Mouse (Mus musculus) embryo, embryonic 10.5 days (tissue): ENCODE results near the gene Ccdc3.

Experiments
- DNase-seq: peaks from one replicate; pipeline ENCODE4 v3.0.0-alpha.2; 2015; ENCODE audit warnings: low spot score

Gene Ccdc3

DNA sequence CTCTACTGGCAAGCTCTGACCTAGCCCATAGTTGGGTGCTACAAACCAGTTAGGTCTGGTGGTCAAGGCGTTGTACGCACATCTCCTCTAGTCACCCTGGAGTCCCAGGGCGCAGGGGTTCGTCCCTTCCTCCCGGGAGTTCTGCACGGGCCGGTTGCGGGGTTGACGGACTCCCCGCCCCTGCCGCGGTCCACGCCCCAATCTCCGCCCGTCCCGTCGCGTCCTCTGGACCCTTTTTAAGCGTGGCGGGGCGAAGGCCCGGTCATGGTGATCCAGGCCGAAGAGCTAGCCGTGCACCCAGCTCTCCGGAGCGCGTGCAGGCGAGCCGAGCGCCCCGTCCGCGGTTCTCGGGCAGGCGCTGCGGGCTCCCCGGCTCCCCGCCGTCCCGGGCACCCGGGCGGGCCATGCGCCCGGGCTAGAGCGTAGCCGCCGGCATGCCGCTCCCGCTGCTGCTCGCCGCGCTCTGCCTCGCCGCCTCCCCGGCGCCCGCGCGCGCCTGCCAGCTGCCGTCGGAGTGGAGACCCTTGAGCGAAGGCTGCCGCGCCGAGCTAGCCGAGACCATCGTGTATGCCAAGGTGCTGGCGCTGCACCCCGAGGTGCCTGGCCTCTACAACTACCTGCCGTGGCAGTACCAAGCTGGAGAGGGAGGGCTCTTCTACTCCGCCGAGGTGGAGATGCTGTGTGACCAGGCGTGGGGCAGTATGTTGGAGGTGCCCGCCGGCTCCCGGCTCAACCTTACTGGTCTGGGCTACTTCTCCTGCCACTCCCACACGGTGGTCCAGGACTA lies at the start of gene Ccdc3:
TSS of gene Ccdc3 (plus strand) at position 277 of the 787 bp plus-strand sequence.
- DNase-seq: peak; percentile 47

DNA sequence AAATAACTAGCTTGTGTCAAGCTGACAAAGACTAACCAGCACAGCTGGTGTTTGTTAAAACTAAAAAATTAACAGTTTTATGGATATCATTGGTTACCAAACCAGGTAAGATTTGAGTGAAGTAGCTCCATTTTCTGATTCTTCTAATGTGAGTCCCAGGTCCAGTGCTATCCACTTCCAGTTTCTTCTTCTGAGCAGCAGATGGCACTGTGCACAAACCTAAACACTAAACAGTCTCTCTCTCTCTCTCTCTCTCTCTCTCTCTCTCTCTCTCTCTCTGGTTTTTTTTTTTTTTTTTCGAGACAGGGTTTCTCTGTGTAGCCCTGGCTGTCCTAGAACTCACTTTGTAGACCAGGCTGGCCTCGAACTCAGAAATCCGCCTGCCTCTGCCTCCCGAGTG lies 47.2 kb upstream of the Ccdc3 start:
- peak; percentile 62 for DNase-seq

DNA sequence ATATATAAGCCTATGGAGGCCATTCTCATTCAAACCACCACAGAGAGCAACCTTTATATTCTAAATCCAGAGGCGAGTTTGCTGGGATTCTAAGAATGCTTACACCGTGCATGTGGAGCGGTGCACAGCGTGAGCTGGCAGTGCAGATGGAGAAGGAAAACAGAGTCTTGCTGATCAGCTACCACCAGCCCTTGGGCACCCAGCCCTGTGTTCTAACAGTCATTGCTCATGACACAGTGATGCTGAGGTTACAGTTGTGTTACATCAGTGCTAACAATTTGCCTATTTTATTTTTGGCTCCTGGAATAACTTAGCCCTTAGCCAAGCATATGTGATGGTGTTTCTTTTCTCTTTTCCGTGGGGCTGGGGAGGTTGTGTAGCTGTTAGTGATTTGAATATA lies 42.7 kb upstream of the Ccdc3 start:
- DNase-seq: no peak

DNA sequence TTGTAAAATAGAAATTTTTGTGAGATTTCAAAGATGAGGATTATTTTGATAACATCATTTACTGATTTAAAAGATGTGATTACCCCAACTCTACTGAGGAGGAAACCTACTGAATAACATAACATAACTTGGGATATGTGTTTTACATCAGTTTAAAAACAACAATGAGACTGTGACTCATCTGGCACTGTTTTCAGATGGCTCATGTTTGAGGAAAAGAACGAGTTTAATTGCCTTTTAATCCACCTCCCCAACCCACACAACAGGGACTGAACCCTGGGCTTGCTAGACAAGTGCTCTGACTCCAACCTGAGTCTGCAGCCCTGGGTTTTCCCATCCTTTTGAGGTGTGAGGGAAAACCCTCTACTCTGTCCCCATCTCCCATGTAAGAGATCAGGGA lies 42.3 kb upstream of the Ccdc3 start:
- no peak for DNase-seq

DNA sequence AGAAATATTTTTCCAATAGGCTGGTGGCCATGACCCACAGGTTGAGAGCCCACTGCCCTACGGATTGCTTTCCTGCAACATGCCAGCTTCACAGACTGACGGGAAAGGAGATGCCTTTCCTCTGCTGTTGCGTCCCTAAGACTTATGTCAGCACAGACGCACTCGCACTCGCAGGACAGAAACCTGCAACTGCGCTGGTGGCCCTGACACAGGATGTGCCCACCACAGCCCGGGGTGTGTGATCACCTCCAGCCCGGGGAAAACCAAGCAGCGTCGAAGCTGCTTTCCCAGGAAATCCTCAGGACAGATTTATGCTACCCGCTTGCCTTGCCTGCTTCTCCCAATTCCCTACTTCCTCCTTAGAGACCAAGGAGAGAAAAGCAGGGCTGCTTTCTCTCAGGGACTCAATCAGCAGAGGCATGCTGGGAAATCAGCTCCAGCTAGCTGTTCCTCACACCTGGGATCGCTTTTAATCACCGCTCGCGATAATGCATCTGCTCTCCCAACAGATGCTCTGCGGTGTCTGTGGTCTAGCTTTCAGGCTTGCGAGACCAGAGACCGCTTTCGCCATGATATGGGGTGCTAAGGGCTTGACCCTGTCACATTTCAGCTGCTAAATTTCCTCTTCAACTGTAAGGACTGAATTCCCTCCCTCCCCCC lies 39.7 kb upstream of the Ccdc3 start:
- DNase-seq: peak; percentile 63

DNA sequence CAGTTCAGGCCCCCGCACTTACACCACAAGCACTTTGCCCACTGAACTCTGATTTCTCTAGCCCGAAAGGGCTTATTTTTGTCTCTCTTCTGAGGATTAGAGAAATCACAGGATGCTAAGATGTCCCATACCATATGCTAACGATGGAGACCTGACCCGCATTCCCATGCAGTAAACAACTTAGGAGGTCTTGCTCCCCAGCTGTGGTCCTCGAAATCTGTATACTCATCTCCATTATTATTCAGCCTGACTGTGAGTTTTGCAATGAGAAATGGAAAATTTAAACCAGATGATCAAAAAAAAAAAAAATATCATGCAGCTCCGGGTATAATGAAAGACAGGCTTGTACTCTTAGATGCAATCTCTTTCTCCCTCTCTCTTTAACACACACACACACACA lies 38.4 kb upstream of the Ccdc3 start:
- DNase-seq: no peak

DNA sequence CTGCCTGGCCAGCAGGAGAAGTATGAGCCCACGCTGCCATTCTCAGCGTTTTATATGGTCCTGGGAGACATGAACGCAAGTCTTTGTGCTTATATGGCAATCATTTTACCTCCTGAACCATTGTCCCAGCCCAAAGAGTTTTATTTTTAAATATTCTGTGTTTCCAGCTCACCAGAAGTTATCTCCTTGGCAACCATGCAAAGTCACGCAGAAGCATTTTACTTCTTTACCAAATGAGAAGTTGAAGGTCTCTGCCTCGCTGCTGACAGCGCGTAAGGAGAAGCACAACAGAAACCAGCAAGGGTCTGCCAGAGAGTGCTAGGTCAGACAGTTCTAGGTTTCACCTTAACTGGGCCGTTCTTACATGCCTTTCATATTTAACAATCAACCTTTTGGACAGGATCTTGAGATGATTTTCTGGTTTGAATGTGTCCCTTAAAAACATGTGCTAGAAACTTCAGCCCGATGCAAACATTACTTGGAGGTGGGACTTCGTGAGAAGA lies 35.8 kb upstream of the Ccdc3 start:
- no peak for DNase-seq

DNA sequence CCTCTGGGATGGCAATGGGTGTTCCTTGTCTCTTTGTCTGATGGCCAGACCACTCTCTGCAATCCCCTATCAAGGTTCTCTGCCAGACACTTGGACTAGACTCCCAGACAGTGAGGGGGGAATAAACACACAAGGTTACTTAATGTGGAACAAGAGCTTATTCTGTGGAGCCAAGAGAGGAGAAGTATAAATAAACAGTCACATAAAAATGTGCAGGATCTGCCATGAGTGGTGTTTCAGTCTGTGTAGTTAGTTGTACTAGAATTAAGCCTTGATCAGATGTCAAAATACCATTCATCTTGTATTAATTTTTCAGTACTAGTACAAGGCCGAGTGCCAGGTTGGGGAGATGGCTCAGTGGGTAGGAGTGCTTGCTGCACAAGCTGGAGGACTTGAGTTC lies 34.7 kb upstream of the Ccdc3 start:
- no peak for DNase-seq

DNA sequence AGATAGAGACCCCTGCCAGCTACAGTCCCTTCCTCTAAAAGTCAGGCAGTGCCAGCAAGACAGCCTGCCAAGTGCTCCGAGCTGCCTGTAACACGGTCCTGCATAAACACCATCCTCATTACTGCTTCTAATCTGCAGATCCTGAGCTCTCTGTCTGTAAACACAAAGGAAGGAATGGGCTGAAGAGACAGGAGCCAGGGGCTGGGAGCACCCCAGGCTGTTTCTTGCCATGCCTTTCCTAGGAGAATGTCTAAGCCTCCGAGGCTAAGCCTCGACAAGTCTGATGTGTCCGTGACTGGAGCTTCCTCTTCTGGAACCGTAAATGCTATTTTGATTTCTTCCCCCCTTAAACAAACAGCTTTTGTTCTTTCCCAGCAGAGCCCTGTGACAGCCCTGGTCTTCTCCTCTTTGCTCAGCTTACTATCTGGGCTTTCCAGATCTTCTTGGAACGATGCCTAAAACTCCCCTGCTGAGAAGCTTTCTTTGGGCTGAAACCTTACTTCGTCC lies 24.7 kb upstream of the Ccdc3 start:
- DNase-seq: no peak

DNA sequence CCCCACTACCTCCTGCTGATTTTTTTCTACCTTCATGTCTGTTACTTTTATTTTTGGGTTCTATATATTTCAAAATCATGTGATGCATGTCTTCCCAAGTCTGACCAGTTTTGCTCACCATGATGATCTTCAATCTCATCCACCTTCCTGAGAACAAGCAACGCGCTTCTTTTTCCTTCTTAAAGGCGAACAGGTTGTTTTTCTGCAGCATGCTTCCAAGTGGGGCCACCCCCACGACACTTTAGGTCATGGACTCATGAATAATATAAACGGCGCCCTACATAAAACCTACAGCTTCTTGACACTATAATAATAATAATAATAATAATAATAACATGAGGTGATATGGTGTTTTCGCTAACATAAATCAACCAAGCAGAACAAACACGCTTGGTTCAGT lies 23.2 kb upstream of the Ccdc3 start:
- DNase-seq: no peak

DNA sequence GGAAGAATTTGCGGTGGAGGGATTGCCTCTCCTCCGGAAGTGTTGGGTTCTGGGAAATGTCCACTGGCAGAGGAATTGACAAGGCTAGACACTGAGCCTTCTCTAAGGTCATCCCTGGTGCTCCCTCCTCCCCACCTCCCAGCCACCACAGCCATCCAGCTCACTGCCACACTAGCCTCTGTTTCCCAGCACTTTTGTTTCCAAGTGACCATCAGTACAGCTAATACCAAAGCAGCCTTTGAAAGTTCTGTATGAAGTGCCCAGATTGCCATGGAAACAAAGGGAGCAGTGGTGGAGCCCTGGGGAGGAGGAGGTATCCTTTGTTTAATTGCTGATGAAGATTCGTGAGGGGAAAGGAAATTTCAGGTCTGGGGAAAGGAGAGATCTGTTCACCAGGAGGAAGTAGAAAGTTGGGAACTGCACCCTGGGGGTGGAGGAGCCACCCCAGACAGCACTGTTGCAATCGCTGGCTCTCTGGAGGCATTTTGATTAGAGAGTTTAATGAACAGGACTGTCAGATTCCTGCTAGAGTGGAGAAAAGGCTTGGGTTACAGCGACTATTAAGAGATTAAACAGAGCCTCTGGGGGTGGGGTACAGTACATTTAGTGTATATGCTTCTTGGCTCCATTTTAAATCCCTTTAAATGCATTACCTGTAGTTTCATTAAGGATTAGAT lies 20.6 kb upstream of the Ccdc3 start:
- peak; percentile 54 for DNase-seq

DNA sequence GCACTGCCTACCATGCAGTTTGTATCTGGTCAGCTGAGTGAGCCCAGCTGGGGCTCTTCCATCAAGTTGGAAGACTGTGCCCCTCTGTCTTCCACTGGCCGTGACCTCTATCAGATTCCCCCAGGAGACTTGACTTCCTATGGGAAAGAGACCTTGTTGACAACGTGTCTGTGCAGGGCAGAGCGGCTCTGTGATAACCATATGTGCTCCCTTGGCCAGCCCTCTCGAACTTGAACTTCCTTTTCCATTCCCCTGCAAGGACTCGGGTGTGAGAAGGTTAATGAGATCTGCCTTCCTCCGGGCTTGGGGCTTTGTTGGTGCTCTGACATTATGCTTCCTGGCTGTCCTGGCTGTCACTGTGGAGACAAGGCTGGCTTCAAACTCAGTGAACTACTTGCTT lies 12.1 kb upstream of the Ccdc3 start:
- DNase-seq: peak; percentile 61

DNA sequence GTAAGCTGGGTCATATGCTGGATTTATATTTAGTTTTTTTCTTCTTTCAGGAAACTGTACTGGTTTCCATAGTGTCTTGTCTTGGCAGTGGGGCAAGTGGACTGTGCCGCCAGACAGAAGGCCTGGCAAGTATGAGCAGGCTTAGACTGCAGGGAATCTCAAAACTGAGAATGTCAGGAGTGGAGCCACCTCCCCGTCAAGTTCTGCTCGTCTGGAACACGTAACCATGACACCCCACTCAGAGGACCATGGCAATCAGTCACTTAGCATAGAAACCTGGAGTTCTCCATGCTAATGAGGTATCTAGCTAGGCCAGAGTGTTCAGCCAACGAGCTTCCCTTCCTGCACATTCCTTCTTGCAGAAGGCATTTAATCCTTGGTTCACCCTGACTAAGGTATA lies 10.2 kb upstream of the Ccdc3 start:
- no peak for DNase-seq

DNA sequence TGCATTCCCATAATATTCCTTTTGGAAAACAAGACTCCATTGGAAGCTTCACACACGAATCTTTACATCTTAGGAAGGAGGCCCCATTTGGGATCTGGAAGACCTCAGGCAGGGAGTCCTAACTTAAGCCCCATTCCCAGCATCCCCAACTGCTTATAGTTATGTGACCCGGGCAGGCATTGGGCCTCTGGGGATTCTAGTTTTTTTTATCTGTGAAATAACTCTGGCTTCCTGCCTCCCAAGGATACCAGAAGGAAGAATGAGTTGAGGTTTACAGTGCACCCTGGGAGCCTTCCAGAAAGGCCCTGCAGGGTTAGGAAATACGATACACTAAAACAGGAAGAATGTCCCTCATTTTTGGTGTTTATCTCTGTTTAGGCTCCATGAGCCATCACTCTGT lies 8.5 kb upstream of the Ccdc3 start:
- no peak for DNase-seq

DNA sequence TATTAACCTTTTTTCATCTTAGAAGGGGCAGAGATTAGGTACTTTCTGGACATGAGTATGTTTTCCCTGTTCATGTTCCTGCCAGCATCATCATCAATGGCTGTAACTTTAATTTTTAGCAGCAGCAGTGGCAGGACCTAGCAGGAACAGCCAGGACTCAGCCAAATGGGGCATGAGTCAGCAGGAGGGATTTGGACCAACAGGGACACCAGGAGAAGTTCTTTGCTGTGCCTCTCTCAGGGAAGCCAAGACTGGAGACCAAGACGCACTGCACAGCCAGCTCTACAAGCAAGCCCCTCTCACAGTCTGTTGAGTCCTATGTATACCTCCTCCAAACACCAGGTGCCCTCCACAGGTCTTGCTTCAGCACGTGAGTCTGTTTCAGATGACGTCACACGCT lies 5.5 kb upstream of the Ccdc3 start:
- DNase-seq: no peak

DNA sequence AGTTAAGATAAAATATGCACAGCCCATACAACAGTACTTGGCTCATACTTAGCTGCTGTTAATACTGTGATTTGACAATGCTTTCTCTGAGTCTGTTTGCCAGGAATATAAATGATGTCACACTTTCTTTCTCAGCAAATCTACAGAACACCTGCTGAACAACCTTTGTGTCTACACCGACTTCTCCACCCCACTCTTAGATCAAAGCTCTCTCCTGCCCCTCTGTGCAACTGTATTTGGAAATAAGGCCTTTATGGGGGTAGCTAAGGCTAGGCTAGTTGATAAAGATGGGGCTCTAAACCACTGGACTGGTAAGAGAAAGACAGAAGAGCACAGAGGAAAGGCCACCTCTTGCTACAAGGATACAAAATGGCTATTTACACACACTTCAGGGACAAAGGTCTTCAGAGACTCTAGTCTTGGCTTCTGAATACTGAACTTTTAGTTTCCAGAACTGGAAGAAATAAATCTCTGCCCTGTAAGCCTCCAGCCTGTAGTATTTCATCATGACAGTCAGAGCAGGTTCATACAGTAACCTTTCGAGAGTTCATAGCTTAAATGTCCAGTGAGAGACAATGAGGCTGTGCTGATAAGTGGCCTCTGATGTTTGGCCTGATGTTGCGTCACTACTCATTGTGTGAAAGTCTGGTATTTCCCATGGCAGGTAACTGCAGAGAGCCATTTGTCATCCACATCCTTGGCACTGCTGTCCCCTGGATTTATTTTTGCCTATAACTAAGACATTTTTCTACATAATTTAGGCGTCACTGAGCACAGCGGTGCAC lies 2.4 kb upstream of the Ccdc3 start:
- no peak for DNase-seq

DNA sequence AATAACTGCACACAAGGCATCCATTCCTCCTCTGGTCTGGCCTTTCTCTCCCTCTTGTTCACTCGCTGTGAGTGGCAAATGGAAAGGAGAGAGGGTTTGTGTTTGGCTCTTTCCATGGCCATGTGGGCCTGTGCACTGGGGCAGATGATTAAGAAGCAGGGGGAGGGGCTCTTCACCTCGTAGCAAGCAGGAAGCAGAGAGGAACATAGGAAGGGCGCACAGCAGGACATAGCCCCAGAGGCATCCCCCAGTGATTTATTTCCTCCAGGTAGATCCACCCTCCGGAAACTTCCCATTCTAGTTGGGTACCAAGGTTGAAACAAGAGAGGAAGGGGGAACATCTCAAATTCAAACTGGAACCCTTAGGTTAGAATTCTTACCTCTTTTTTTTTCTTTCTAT lies 2.4 kb downstream of the Ccdc3 start:
- no peak for DNase-seq

DNA sequence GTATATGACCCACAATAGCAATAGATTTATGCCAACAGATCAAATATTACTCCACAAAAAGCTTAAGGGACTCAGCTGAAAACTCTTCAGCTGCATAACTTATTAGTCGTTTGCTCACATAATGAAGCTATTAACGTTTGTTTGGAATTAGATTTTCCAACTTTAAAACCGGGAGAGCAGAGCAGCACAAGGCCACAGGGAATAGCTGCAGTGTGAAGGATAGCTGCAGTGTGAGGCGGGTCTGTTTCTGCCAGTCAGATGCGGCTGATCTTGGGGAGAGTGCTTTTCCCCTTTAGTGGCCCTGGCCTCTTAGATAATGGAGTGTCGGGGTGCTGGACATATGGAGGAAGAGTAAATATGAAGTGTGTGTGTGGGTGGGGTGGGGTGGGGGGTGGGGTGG lies 6.9 kb downstream of the Ccdc3 start:
- no peak for DNase-seq

DNA sequence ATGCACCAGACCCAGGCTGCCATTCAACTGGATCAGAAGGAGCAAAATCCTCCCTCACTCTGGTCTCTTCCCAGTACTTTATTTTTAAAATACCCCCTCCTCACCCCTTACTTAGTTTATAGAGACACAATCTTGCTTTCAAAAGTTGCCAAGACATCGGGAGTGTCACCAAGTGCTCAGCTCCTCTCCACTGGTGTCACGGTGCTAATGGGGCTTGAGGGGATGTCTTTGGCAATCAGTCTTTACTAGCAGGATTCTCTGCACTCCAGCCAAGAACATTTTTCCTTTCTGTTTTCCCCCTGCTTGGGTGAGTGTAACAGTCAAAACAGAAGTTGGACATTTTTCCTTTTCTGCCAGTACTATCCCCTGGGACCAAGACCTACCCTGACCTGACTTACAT lies 10.3 kb downstream of the Ccdc3 start:
- DNase-seq: no peak

DNA sequence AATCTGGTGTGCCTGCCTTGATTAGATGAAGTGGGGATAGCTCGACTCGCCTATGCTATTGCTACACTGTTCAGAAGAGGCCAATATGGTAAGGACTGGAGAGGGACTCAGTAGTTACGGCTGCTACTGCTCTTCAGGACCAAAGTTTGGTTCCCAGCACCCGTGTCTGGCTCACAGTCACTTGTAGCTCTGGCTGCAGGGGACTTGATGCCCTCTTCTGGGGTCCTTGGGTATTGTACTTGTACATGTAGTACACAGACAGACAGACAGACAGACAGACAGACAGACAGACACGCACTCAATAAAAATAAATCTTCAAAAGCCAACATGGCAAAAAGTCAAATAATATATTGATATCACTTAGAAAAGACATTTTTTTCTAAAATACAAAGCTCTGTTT lies 17.1 kb downstream of the Ccdc3 start:
- no peak for DNase-seq

DNA sequence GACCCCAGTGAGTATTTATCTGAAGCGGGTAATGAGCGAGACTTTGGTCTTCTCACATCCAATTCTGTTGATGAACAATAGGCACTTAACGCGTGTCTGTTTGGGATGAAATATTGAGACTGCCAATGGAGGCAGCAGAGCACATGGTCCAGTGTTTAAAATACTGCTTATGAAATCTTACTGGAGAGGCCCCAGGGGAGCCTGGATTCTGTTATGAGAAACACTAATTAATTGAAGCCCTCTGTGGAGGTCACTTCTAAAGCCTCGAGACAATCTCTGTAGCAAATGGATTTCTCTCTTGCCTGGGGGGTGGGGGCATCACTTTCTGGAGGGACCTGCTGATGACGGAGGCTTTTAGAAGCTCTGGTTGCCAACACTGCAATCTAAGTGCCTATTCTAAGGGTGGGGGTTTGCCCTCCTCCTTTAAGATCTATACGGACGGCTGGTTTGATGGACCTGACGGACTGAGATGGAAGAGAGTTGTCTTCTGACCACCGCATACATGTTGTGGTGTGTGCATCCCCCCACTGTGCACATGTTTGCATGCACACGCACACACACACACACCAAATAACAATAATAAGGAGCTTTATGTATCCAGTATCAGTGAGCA lies 22.8 kb downstream of the Ccdc3 start:
- DNase-seq: peak; percentile 32
